Mouse (Mus musculus) heart, adult 9 months (tissue): ENCODE measurements at regions not wholly inside any gene's neighbourhood (a gene's known extent, or its start where the extent isn't known, plus 50 kb on each side); places are given as distances from the start of the nearest gene placed in this dataset.

ENCODE experiments used
- DNase-seq, 2 experiments: peaks; one replicate each; pipeline ENCODE4 v3.0.0; 2022; ENCODE audit warnings: low spot score in 2 of 2

DNA sequence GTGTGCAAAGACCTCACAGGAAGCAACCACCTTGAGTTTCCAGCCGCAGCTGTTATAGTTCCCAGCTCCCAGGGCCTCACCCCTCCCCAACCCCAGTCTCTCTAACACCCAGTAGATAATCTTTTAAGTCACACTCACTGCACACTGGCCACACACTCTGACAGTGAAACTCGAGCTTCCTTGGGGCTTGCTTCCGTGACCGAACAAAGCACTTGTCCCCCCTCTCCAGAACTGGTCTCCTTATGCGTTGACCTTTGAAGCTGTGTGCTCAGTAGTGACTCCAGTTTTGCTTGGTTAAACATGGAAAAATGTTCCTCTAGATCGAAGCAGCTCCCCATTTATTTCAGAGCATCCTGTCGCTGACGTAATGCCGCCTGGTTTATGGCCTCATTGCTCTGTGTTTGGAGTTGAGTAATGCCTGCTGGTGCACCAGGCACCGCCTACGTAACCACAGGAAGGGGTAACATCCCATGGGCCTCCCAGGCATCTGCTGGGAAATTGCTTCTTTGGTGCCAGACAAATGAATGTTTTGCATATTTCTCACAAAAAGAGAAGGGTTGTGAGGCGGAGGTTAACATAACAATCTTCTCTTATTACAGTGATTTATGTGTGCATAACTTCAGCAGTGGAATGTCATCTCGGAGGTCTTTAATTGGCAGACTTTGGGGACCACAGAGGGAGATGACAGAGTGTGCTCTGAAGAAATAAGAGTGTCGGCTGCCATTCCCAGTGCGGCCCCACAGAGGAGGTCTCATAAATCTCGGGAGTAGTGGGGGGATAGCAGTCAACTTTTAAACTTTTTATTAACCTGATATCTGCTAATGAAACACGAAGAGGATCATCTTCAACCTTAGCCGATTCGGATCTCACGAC is 292.7 kb upstream of the Zfp507 start:
- DNase-seq, result no peak

DNA sequence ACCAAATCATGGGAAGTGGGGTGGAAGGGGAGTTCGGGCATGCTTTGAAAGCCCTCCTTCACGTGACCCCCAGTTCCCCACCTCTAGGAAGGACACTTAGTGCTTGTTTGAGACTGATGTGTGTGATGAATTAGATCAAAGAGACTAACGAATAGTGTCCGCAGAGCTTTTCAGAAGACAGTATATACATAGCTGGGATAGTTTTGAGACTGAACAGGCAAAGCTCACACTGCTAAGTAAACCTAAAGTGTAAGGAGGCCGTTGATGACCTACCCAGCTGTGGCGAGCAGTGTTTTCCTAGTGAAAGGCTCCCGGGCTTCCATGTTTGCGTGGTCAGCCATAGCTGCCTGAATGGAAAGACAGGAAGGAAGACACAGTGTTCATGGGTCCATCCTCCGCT is 288.3 kb upstream of the Zfp507 start:
- no peak for DNase-seq

DNA sequence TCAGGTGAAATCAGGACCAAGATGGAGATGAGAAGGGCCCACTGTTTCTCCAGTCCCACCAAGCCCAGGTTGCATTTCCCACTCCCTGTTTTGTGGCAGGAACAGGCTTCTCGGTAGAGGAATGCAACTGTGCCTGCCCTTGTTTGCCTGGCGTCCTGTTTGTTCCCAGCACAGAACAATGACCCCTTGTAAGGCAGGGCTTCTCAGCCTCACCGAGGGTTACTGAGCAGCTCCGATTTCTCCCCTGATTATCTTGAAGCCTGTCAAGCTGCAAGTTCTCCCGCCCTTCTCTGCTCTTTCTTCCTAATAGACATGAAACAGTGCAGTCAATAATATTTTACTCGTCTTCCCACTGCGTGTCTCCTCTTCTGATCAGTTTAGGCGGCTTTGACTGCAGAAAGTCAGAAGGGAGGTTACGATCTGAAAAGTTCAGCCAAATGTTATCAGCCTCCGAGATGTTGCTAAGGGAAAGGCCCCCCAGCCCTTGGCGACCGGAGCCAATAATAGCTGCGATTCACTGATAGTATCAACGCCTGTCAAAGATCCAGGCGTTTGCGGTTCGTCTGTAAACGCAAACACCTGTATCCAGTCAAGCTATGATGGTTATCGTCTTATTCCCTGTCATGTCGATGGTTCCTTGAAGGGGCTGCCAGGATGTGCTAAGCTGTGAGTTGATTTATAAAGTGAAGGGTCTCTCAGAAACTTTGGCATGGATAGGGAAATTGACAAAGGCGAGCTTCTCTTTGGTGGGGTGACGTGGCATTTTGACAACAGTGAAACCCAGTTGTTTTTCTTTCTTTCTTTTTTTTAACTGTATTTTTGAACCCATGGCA is 287.7 kb upstream of the Zfp507 start:
- no peak for DNase-seq

DNA sequence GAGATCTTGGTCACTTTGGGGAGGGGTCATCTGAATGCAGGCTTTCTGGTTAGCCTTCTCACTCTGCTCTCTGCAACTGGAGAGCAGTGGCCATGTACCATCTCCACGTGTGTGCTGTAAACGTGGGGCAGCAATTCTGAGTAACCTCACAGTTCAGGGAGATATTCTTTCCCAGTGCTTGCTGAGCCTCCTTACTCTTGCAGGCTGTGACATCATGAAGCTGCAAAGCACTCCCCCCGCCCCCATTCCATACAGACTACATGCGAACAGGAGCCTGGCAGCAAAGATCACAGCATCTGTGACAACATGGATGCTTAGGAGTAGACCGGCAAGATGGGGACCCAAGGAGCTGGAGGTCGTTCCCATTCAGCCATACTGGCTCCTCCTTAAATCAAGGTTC is 284.8 kb upstream of the Zfp507 start:
- no peak for DNase-seq

DNA sequence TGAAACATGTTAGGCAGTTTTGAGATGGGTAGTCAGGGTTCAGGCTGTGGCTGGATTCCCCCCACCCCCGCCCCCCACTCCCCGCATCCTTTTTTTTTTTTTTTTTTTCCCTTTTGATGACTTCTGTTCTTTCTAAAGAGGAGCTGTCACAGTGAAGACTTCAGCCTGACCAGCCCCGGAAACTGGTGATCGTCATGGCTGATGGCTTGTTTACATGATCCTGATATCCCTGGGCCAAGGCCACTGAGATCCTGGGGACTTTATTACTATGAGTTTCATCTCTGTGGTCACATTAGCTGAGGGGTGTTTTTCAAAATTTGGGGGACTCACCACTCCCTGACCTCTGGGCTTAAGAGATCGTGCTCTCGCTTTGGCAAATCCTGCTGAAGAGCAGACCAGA is 275.9 kb upstream of the Zfp507 start:
- no peak for DNase-seq

DNA sequence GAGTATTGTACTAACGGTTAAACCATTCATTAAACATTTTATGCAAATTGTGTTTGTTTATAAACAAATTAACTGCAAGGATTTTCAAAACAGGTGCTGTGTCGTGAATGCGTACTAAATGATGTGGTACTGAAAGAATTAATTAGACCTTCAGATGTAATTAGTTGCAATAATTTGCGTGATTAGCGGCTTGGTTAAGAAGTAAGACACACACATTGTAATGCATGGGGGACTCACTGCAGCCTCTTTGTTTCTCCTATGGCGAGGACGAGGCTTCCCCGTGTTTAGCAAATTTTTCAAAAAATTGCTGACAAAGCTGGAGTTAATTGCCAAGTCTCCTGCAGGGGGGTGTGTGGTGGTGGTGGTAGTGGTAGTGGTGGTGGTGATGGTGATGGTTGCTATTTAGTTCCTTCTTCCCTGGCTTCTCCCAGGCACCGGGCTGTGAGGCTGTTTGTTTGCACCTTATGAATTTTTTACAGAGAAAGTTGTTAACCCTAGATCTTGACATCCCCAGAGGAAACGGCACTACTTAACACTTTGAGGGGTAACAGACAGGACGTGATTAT is 275.4 kb upstream of the Zfp507 start:
- DNase-seq, result no peak

DNA sequence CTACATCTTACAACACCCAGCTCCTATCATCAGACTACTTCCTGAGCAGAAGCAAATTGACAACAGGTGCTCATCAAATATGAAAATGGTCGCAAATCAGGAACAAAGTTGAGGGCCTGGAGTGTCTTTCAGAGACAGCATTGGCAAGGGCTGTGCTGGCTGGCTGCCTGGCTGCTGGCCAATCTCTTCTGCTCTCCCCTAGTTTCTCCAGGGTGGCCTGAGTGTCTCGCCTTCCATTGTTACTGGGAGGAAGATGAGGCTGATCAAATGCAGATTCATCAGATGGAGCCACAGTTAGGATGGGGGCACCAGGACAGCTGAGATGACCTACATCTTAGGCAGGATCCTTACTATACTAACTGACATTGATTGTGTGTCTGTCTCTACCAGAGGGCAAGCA is 274.5 kb upstream of the Zfp507 start:
- no peak for DNase-seq

DNA sequence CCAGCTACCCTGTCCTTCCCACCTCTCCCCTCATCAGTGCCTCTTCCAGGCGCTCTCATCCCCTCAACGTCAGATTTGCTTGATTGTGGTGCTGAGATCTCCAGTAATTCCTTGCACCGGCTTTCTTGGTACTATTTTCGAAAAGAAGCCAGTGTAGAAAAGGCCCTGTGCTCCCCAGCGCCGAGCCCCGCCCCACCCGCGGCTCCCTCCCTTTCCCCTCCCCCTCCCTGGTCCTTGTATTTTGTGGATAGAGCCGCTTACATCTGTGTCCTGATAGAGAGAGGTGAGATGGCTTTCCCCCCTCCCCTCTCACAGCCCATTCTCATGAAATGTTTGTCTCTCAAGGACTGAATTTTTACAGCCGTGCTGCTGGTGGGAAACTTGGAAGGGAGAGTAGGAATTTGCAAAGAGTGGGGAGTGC is 273.2 kb upstream of the Zfp507 start:
- DNase-seq, result peak; percentile 3 to 8

DNA sequence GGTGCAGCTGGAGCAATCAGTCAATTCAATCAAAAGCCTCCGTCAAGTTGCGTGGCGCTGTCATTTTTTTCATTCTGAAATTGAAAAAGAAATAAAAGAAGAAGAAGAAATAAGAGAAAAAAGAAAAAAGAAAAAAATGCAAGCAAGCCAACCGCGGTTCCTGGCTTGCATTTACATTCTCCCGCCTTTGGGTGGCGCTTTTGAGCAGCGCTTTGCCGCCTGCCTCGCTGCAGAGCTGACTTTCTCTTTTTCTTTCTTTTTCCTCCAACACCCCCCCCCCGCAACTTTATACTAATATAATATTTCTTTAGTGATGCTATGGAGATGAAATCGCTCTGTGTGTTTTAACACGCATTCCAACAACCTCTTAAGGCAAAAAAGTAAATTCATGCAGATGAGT is 269.0 kb upstream of the Zfp507 start:
- DNase-seq, result peak in 1 of 2 experiments; percentile 4

DNA sequence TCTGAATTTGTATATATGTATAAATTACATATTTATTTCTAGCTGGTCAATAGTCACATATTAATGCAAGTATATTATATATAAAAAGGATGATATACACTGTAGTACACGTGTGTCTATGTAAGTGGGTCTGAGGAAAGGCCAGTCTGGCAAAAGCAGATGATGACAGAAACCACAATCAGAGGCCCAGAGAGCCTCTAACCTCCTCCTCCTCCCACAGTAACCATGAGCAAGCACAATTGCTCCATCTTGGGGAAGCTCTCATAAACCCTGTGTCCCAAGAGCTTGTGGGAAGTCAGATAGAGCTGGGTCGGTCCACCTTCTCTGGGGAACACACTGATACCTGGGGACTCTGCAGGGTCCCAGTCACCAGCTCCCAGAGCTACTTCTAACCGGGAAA is 263.9 kb upstream of the Zfp507 start:
- DNase-seq, result no peak

DNA sequence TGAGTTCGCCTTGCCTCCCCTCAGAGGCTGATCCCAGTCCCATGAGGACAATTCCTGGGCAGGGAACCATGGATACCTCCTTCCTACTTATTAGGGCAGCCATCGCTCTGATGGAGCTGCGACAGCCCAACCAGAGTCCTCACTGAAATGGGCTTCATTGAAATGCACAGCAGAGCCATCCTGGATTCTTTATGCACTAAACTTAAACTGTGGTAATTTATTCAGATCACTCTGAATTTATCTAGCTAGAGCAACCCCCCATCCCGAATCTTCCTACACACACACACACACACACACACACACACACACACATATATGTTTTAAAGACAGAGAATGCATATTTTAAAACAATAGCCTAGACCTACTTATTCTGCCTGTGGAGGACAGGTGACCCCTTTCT is 258.9 kb upstream of the Zfp507 start:
- no peak for DNase-seq

DNA sequence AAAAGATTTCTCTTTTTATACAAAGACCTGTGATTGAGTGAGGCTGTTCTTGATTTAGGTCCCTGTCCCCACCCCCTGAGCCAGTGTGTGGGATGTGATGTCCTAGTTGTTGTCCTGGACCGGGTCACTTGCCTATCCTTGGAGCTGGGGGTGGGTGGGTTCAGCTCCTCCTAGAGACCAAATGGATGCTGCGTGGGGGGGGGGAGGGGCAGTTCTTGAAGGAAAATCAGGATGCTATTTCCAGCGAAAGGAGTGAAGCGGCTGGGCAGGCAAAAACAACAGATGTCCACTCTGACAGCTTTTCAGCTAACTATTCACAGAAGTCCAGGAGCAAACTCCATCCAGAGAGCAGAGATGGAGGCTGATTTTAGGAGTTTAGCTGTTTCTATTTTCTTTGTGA is 257.6 kb upstream of the Zfp507 start:
- DNase-seq, result no peak

DNA sequence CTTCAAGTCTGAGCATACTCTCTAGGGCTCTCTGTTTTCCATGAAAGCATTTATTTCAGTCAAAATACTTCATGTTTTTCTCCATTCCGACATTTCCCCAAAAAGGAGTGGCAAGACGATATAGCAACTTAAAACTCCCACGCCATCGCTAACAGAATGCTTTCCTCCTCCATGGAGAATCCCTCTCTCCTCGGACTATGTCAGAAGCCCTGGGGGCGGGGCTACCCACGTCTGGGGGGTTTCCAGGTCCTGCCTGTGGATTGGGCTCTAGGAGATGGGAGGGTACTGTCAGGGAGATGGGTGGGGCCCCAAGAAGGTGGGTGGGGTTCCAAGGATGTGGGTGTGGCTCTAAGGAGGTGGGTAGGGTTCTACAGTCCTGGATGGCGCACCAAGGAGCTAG is 243.2 kb upstream of the Zfp507 start:
- no peak for DNase-seq

DNA sequence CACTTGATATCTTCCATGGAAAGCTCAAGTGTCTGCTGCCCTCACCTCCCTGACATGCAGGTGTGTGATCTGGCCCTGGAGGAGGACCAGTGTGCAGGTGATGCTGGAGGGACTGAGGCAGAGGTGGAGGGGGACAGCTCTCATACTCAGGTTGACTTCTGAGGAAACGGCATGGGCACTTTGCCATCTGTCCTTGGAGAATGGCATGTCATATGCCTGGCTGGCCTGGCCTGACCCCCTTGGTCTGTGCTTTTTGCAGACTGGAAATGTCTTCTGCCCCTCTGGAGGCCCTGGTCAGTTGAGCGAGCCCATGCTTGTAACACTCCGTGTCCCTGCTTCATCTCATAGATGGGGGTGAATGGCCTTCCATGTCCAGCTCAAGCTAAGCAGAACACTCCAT is 229.1 kb upstream of the Zfp507 start:
- no peak for DNase-seq

DNA sequence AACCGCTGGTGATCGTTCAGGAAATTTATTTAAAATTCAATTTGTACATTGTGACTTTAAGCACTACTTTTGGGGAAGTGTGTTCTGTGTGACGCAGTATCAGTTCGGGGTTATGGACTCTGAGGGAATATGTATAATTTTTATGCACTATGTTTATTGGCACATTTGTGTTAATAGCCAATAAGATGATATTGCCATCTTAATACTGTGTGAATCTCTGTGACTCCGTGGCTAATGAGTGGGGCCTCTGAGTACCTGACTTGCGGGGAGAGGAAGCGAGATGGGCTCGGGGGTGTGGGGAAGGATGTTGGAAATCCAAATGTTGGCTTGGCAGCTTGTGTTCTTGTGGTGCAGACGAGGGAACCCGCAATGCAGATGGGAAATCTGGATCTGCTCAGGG is 220.2 kb upstream of the Zfp507 start:
- no peak for DNase-seq

DNA sequence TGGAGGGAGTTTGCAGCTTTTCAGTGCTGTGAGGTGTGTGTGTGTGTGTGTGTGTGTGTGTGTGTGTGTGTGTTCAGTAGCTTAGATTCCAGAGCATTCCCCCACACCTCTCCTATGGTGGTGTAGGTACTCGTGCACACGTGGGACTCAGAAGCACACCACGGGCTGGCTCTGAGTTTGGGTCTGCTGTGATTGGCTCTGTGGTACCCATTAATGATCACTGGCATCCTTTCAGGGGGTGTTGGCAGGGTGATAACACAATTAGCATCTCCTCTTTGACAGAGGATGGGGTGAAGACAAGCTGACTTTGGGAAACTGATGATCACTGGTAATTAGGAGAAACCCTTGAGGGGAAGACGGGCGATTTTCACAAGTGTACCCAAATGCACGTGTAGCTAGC is 219.7 kb upstream of the Zfp507 start:
- DNase-seq, result no peak

DNA sequence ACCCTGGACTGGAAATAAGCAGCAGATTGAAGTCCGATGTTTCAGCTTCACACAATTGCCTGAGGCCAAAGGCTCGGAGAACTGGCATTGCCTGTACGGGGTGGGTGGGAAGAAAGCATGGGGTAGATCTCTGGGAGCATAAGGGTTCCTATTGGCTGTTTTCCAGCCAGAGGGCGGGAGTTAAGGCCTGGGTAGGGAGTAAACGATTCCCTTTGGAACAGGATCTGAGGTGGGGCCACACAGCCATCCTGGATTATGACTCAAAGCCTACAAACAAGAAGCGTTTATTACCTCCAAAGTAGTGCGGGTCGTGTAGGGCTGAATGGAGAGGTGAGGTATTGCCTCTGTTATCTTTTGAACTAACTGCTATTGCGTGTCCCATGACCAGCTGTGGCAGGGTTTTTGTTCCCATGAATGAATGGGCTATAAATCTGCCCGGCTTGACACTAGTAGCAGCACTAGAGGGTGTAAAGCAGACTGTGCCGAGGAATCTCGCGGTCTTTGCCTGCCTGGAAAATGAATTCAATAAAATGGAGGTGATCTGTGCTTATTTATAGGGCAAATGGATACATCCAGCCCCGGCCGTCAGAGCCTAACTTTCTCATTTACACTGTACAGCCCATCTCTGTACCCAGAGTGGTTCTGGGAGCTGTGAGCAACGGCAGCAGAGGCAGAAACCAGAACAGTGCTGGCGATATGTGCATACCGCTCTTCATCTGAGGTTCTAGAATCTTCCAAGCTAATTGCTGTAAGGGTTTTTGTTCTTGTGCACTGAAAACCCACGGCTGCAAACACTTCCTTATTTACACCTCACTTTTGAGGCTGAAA is 214.3 kb upstream of the Zfp507 start:
- DNase-seq, result no peak

DNA sequence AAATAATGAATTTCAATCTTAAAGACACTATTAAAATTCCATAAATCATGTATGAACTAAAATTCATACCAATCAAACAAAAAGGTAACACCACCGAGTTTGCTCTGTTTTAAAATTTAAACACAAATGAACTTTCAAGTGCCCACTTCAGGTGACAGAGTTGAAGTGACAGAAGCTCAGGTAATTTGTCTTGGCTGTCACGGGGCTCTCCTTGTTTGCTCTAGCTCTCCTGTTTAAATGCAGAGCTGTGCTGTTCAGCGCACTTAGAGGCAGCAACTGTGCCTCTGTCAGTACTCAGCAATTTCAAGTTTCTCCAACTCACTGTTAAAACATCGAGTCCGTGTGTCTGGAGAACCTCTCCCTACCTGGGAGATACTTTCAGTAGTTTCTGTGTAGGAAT is 193.8 kb upstream of the Zfp507 start:
- no peak for DNase-seq

DNA sequence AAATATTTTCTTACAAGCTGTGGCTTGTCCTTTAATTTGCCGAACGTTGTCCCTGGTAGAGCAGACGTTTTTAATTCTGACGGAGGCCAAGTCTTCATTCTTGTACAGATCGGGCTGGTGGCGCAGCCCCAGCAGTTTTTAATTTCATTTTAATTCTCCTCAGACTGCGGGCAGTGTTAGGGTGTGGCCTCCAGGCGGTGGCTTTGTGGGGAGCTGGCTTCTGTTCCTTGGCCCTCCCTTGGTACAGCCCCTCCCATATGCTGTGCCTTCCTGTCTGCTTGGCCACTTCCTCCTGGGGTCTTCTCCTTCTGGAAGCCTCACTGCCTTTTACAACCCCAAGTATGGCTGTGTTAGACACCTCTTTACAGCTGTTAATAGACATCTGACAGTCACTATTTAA is 189.7 kb upstream of the Zfp507 start:
- no peak for DNase-seq

DNA sequence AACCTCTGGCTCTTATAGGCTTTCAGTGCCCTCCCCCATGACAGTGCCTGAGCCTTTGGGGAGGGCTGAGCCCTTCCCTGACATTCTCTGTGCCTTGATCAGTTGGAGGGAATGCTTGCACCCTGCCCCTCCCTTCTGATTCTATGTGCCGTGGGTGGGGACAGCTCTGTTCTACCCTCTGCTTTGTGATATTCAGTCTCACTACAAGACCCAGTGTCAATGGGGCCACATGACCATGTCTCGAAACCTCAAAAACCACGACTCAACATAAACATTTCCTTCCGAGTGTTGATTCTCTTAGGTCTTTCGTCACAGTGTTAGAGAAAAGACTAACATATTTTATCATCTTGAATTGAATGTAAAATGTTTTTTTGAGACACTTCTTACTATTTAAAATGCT is 188.3 kb upstream of the Zfp507 start:
- DNase-seq, result no peak

DNA sequence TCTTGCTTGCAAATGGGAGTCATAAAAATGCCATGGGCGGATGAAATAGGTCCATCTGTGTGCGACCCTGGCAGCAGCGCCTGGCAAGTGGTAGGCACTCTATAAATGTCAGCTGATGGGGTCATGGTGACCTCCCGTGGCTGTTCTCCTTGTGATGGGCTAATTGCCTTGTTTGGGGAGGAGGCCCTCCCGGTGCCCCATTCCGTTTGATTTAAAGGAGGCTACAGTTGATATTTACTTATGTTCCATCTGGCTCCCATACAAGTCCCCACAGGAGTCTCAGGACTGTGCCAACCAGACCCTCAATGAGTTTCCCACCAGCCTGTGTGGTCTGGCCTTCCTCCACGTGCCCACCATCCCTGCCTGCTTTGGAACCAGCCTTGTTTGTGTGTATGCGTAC is 186.7 kb upstream of the Zfp507 start:
- DNase-seq, result no peak
